Mouse (Mus musculus): ENCODE measurements at regions not wholly inside any gene's neighbourhood (a gene's known extent, or its start where the extent isn't known, plus 50 kb on each side); places are given as distances from the start of the nearest gene placed in this dataset.

GRCm38 (mm10) chr3:117506151-117506723 lies 68.4 kb upstream of the Plppr5 start:
- TF ChIP-seq POLR2A (IDR thresholded peaks at IDR 0.05; ENCODE audit: borderline replicate concordance, low read depth, low read length) (no peak), CTCF (IDR thresholded peaks at IDR 0.05; ENCODE audit: low read depth, low read length) (no peak)
